Mouse (Mus musculus): ENCODE measurements around the gene Adcy7. TPM values are rescaled to one million over a fixed set of nuclear protein-coding genes. Genes with fewer than 3 reads are reported as not detected.
A peak's percentile ranks its signal among the peaks of the same experiment; 100 is the strongest.

The Adcy7 gene
- polyA plus RNA-seq, 1 experiment: 7.7 TPM

- peaks cover 3% of the 10 kb centered on the region; the same call in 1 of the 2 replicates for H3K4me1 ChIP-seq (ENCODE audit: control insufficient read depth, insufficient read depth, insufficient read length, low read length)
- no peaks in the 10 kb centered on the region for H3K27me3 ChIP-seq (ENCODE audit: control insufficient read depth, insufficient read depth, low read length)
- H3K27ac ChIP-seq (ENCODE audit: insufficient read depth, low read depth, low read length): no peak overlapping the region
- H3K36me3 ChIP-seq (ENCODE audit: control insufficient read depth, insufficient read depth, low read length): no peaks in the 10 kb centered on the region
- no peak overlapping the region for H3K4me3 ChIP-seq (ENCODE audit: low read depth, low read length)
- 81% methylated on average over 5 of the region's 5 CpGs for WGBS
- TF ChIP-seq CTCF (IDR thresholded peaks at IDR 0.05; ENCODE audit: extremely low read depth, insufficient read length, insufficient replicate concordance, low read depth, low read length): no peak
- no peak for TF ChIP-seq POLR2A (IDR thresholded peaks at IDR 0.05; ENCODE audit: low read depth, low read length)
These were observed 32.9 kb upstream of the Adcy7 start for GRCm38 (mm10) chr8:88239277-88239676.

- Histone ChIP-seq H3K27ac (ENCODE audit: insufficient read depth, low read depth, low read length) (no peak overlapping the region), H3K27me3 (ENCODE audit: control insufficient read depth, insufficient read depth, low read length) (no peaks in the 10 kb centered on the region), H3K4me3 (ENCODE audit: low read depth, low read length) (no peak overlapping the region), H3K36me3 (ENCODE audit: control insufficient read depth, insufficient read depth, low read length) (peaks cover 9% of the 10 kb centered on the region), H3K4me1 (ENCODE audit: control insufficient read depth, insufficient read depth, insufficient read length, low read length) (no peaks in the 10 kb centered on the region)
- 83% methylated on average over 4 of the region's 4 CpGs for WGBS
- TF ChIP-seq CTCF (IDR thresholded peaks at IDR 0.05; ENCODE audit: extremely low read depth, insufficient read length, insufficient replicate concordance, low read depth, low read length) (no peak), POLR2A (IDR thresholded peaks at IDR 0.05; ENCODE audit: low read depth, low read length) (no peak)
These were observed 30.3 kb upstream of the Adcy7 start for GRCm38 (mm10) chr8:88241871-88242270.

GRCm38 (mm10) chr8:88244298-88244697, 27.9 kb upstream of the Adcy7 start:
- TF ChIP-seq POLR2A (IDR thresholded peaks at IDR 0.05; ENCODE audit: low read depth, low read length): no peak
- TF ChIP-seq CTCF (IDR thresholded peaks at IDR 0.05; ENCODE audit: extremely low read depth, insufficient read length, insufficient replicate concordance, low read depth, low read length): peak; percentile 93; the same call in 1 of the 2 replicates
- no peak overlapping the region for H3K4me3 ChIP-seq (ENCODE audit: low read depth, low read length)
- H3K36me3 ChIP-seq (ENCODE audit: control insufficient read depth, insufficient read depth, low read length): peaks cover 19% of the 10 kb centered on the region
- H3K27me3 ChIP-seq (ENCODE audit: control insufficient read depth, insufficient read depth, low read length): no peaks in the 10 kb centered on the region
- no peak overlapping the region for H3K27ac ChIP-seq (ENCODE audit: insufficient read depth, low read depth, low read length)
- WGBS: 71% methylated on average over 4 of the region's 4 CpGs
- H3K4me1 ChIP-seq (ENCODE audit: control insufficient read depth, insufficient read depth, insufficient read length, low read length): no peaks in the 10 kb centered on the region

- Histone ChIP-seq H3K27me3 (ENCODE audit: control insufficient read depth, insufficient read depth, low read length) (no peaks in the 10 kb centered on the region), H3K4me3 (ENCODE audit: low read depth, low read length) (no peak overlapping the region), H3K4me1 (ENCODE audit: control insufficient read depth, insufficient read depth, insufficient read length, low read length) (no peaks in the 10 kb centered on the region), H3K27ac (ENCODE audit: insufficient read depth, low read depth, low read length) (no peak overlapping the region), H3K36me3 (ENCODE audit: control insufficient read depth, insufficient read depth, low read length) (peaks cover 39% of the 10 kb centered on the region)
- WGBS: 83% methylated on average over 3 of the region's 3 CpGs
- TF ChIP-seq CTCF (IDR thresholded peaks at IDR 0.05; ENCODE audit: extremely low read depth, insufficient read length, insufficient replicate concordance, low read depth, low read length) (no peak), POLR2A (IDR thresholded peaks at IDR 0.05; ENCODE audit: low read depth, low read length) (no peak)
These were observed 19.4 kb upstream of the Adcy7 start for GRCm38 (mm10) chr8:88252791-88253190.

GRCm38 (mm10) chr8:88254957-88255356, 17.2 kb upstream of the Adcy7 start:
- H3K36me3 ChIP-seq (ENCODE audit: control insufficient read depth, insufficient read depth, low read length): peaks cover 37% of the 10 kb centered on the region
- WGBS: 90% methylated on average over 7 of the region's 7 CpGs
- no peak overlapping the region for H3K27ac ChIP-seq (ENCODE audit: insufficient read depth, low read depth, low read length)
- H3K4me1 ChIP-seq (ENCODE audit: control insufficient read depth, insufficient read depth, insufficient read length, low read length): no peaks in the 10 kb centered on the region
- no peak overlapping the region for H3K4me3 ChIP-seq (ENCODE audit: low read depth, low read length)
- H3K27me3 ChIP-seq (ENCODE audit: control insufficient read depth, insufficient read depth, low read length): no peaks in the 10 kb centered on the region
- TF ChIP-seq POLR2A (IDR thresholded peaks at IDR 0.05; ENCODE audit: low read depth, low read length) (no peak), CTCF (IDR thresholded peaks at IDR 0.05; ENCODE audit: extremely low read depth, insufficient read length, insufficient replicate concordance, low read depth, low read length) (no peak)

GRCm38 (mm10) chr8:88258024-88258423, 14.2 kb upstream of the Adcy7 start:
- peaks cover 28% of the 10 kb centered on the region for H3K36me3 ChIP-seq (ENCODE audit: control insufficient read depth, insufficient read depth, low read length)
- 83% methylated on average over 6 of the region's 6 CpGs for WGBS
- no peaks in the 10 kb centered on the region for H3K27me3 ChIP-seq (ENCODE audit: control insufficient read depth, insufficient read depth, low read length)
- no peak overlapping the region for H3K4me3 ChIP-seq (ENCODE audit: low read depth, low read length)
- no peak for TF ChIP-seq CTCF (IDR thresholded peaks at IDR 0.05; ENCODE audit: extremely low read depth, insufficient read length, insufficient replicate concordance, low read depth, low read length)
- no peak for TF ChIP-seq POLR2A (IDR thresholded peaks at IDR 0.05; ENCODE audit: low read depth, low read length)
- H3K4me1 ChIP-seq (ENCODE audit: control insufficient read depth, insufficient read depth, insufficient read length, low read length): no peaks in the 10 kb centered on the region
- no peak overlapping the region for H3K27ac ChIP-seq (ENCODE audit: insufficient read depth, low read depth, low read length)

- Histone ChIP-seq H3K4me1 (ENCODE audit: control insufficient read depth, insufficient read depth, insufficient read length, low read length) (no peaks in the 10 kb centered on the region), H3K27ac (ENCODE audit: insufficient read depth, low read depth, low read length) (no peak overlapping the region), H3K36me3 (ENCODE audit: control insufficient read depth, insufficient read depth, low read length) (peaks cover 27% of the 10 kb centered on the region), H3K27me3 (ENCODE audit: control insufficient read depth, insufficient read depth, low read length) (no peaks in the 10 kb centered on the region), H3K4me3 (ENCODE audit: low read depth, low read length) (no peak overlapping the region)
- no peak for TF ChIP-seq POLR2A (IDR thresholded peaks at IDR 0.05; ENCODE audit: low read depth, low read length)
- TF ChIP-seq CTCF (IDR thresholded peaks at IDR 0.05; ENCODE audit: extremely low read depth, insufficient read length, insufficient replicate concordance, low read depth, low read length): no peak
- WGBS: 92% methylated on average over 11 of the region's 11 CpGs
These were observed 13.7 kb upstream of the Adcy7 start for GRCm38 (mm10) chr8:88258544-88258943.
